Mouse (Mus musculus) spleen, adult 18-20 months (tissue): Measurements from ENCODE around the gene Tmem167b.

Experiments
- DNase-seq, 2 experiments: peaks; one replicate each; pipeline ENCODE4 v3.0.0; 2022; ENCODE audit warnings: mixed read lengths in 2 of 2

The Tmem167b gene

GRCm38 (mm10) chr3:108536517-108537260 is 25.6 kb downstream of the Tmem167b start, which contains the start of gene 5330417C22Rik:
Gene 5330417C22Rik, minus strand, starts transcription at chr3:108536536.
- peak; percentile 18 to 24 for DNase-seq

DNA sequence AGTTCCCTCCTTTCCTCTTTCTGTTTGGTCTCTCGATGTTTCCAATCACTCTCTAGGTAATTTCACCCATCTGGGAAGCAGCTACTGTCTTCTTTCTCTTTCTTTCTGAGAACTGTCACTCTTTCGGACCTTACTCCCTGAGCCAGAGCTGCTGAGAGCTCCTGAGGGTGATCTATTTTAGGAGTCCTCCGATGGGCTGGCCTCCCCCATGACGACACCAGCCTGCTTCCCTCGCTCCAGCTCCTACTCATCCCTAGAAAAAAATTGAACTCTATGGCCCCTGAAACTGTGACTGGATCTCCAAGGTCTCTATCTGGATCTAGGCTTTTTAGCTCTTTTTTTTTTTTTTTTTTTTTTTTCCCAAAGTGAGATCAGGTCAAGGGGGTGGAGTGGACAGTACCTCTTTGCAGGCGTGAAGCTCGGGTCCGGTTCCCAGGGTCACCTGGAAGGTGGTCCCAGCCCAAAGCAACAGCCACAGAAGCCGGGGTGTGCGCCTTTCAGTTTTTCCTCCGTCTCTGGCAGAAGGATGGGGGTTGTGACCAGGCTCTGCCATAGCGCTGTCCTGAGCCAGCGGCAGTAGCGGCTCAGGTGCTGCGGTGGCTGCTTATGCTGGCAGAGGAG is 26.3 kb downstream of the Tmem167b start:
- no peak for DNase-seq

DNA sequence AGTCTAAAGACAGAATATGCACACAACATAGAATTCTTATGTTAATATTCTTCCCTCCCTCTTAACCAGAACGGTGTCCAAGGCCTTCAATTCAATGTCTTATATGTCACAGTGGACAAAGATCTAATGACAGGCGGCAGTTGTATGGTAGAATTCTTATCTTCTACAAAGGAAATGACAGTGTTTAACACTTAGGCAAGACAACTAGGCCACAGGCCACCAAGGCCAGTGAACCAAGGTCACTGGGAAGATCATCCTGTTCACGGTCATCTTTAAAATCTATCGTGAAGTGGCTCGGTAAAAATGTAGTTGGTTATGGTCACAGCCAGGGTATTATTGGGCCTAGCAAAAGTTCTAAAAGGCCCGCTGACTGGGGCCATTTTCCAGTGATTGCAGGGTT is 28.3 kb downstream of the Tmem167b start, which contains the start of gene 1700013F07Rik:
TSS of gene 1700013F07Rik (plus strand) at position 200 of the 400 bp plus-strand sequence.
- DNase-seq, result no peak

DNA sequence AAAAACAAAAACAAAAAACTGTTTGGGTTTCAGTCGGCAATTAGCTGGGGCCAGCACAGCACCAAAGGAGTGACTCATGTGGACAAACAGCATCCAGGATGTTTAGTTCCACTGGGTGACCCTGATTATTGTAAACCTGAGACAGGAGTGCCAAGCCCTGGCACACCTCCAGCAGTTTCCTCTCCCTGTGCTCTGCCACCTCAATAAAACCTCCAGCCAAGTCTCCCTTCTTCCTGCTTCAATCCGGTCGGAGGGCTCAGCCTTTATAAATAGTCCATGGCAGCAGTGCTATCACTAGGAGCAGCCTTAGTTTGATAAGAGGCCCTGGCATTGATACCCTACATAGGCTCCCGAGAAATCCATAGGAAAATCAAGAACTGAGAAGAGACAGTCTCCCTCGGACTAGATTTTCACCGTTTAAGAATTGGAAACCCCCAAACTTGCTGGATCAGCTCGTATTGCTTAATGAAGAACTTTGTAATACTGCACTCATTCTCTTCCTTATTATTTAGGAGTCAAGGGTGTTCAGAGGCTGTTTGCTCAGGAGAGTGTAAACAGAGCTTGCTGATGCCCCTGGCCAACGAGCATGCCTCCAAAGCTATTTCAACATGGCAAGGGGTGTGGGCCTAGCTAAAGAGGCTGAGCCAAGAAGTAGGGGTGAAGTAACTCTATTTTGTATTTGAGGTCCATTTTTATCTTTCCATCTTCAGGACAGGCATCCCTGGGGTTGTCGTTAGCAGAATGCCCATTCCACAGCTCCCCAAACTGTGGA is 29.0 kb downstream of the Tmem167b start:
- no peak for DNase-seq

GRCm38 (mm10) chr3:108528489-108528888 is 33.8 kb downstream of the Tmem167b start:
- no peak for DNase-seq

DNA sequence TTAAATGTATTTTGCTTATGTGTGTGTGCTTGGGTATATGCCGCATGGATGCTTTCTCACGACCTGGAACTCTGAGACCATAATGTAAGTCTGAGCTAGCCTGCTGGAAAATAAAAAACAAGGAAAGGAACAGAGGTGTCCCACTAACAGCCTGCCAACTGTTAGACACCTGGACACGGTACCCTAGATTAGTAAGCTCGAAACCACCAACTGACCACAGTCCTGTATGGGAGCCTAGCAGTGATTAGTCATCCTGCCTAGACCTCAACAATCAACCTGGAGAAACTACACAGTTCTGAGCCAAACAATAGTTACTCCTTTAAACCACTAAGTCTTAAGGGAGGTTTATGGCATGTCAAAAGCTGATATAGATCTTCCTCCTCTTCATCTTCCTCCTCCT is 38.9 kb downstream of the Tmem167b start:
- no peak for DNase-seq

DNA sequence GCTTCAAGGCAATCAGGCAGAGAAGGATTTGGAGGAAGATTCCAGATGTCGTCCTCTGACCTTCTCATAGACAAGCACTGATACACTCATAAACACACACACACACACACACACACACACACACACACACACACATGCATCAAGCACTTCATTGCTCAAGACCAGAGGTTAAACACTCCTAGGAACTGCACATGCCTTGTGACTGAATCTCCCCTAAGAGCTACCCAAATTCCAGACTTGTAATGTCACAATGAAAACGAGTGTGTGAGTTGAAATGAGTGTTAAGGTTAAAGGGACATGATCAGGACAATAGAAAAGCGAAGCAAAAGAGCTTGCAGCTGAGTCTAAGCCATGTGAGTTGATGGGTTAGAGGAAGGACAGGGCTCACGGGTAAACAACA is 44.0 kb downstream of the Tmem167b start:
- DNase-seq, result no peak

GRCm38 (mm10) chr3:108513465-108513864 is 48.8 kb downstream of the Tmem167b start:
- DNase-seq, result no peak

- DNase-seq, result no peak
These were observed 51.4 kb downstream of the Tmem167b start for GRCm38 (mm10) chr3:108510716-108511483.

GRCm38 (mm10) chr3:108510156-108510555 is 52.1 kb downstream of the Tmem167b start:
- no peak for DNase-seq

DNA sequence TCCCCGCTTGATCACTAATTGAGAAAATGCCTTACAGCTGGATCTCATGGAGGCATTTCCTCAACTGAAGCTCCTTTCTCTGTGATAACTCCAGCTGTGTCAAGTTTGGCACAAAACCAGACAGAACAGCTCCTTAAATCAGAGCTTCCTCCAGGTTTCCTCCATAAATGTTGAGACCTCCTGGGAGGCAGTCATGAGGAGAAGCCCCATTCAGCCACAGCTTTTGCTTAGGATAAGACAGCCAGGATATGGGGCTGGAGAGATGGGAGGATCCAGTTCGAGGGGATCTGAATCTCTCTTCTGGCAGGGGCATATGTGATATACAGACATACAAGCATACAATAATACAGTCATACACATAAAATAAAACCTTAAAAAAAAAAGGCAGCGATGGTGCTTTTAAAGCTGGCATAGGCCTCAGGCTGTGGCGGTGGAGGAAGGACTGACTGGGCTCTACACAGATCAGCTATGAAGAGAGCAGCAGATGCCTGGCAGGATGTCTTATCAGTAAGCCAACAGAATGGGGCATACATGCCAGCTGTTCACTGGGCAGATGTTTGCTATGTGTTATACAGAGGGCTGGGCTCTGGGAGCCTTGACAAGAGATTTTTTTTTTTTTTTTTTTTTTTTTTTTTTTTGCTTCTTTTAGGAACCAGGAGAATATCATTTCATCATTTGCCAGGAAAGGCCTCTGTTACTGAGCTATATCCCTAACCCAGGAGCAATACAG is 53.4 kb downstream of the Tmem167b start:
- DNase-seq, result no peak
